Mouse (Mus musculus) gastrocnemius, postnatal 10 days (tissue): ENCODE measurements around the gene Dapk3. TPM values are rescaled to one million over a fixed set of nuclear protein-coding genes. Genes with fewer than 3 reads are reported as not detected.
"Not testable (repeated sequence)": the region's sequence is repeated elsewhere in the genome, so short reads cannot be mapped to it uniquely, and the experiment has no call there.

ENCODE experiments used
- DNase-seq: peaks from one replicate; pipeline ENCODE4 v3.0.0; 2021; ENCODE audit warnings: mixed read lengths
- total RNA-seq, 2 experiments: library from RNA; stranded (reverse); gene quantifications; 2 replicates each; pipeline ENCODE4 v1.2.3; 2021

The Dapk3 gene
- total RNA-seq, 2 experiments from 2014 or later: 29.8 to 30.4 TPM

DNA sequence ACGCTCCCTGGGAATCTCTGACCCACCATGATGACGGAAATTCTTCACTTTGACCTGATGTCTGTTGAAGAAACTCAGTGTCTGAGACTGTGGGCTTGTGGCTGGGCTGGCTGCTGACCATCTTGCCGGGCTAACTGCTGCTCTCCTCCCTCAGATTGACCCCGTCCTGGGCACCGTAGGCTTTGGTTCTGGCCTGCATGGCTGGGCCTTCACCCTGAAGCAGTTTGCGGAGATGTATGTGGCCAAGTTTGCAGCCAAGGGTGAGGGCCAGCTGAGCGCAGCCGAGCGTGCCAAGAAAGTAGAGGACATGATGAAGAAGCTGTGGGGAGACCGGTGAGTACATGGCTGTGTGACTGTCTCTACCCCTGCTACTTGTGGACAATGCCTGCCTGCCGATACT is 3.9 kb upstream of the Dapk3 start:
- no peak for DNase-seq

DNA sequence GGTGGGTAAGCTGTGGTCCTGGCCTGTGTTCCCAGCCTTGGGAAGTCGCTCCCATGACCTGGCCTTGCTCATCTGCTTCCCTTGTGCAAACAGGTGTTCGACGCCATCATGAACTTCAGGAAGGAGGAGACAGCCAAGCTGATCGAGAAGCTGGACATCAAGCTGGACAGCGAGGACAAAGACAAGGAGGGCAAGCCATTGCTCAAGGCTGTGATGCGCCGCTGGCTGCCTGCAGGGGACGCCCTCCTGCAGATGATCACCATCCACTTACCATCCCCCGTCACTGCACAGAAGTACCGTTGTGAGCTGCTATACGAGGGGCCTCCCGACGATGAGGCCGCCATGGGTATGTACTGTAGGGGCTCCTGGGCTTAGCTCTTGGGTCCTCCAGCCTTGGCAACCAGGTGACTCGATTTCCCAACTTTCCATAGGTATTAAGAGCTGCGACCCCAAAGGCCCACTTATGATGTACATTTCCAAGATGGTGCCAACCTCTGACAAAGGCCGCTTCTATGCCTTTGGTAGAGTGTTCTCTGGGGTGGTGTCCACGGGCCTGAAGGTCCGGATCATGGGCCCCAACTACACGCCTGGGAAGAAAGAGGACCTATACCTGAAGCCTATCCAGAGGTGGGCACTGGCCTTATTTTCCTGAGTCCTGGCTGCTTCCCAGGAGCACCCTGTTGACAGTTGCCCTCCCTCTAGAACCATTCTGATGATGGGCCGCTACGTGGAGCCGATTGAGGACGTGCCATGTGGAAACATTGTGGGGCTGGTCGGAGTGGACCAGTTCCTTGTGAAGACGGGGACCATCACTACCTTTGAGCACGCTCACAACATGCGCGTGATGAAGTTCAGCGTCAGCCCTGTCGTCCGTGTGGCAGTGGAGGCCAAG is 3.1 kb upstream of the Dapk3 start:
- DNase-seq: no peak

DNA sequence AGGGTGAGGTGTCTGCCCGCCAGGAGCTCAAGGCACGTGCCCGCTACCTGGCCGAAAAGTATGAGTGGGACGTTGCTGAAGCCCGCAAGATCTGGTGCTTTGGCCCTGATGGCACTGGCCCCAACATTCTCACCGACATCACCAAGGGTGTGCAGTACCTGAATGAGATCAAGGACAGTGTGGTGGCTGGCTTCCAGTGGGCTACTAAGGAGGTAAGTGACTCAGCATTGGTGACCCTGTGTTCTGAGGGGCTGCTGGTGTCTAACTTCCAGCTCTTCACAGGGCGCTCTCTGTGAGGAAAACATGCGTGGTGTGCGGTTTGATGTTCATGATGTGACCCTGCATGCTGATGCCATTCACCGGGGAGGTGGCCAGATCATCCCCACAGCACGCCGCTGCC is 1.9 kb upstream of the Dapk3 start:
- DNase-seq: no peak

DNA sequence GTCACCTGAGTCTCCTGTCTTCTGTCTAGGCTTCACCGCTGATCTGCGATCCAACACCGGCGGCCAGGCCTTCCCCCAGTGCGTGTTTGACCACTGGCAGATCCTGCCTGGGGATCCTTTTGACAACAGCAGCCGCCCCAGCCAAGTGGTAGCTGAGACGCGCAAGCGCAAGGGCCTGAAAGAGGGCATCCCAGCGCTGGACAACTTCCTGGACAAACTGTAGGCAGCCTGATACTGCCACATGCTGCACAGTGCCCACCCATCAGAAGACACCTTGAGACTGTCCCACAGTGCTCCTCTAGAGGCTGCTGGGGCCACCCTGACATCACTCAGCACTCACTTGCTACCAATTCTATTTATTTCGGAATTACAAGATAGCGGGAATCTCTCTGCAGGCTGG is 945 bp upstream of the Dapk3 start:
- not testable (repeated sequence) for DNase-seq

DNA sequence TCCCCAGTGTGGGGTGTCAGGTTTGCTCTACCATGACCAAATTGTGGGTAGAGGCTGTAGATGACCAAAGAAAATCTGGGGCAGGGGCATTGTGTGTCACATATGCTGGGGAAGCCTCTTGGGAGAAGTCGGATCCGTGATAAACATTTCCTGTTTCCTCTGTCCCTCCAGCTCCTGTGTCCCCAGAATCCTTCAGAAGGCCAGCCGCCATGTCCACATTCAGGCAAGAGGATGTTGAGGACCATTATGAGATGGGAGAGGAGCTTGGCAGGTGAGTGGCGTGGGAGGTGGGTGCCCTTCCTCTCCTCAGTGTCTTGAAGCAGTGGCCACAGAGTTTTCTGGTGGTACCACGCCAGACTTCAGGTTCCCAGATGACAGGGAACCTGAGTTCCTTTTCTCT is 1.0 kb downstream of the Dapk3 start, which contains the start of gene 4930442H23Rik:
Gene 4930442H23Rik, minus strand, starts transcription at position 45 of the 400 bp plus-strand sequence.
- no peak for DNase-seq

DNA sequence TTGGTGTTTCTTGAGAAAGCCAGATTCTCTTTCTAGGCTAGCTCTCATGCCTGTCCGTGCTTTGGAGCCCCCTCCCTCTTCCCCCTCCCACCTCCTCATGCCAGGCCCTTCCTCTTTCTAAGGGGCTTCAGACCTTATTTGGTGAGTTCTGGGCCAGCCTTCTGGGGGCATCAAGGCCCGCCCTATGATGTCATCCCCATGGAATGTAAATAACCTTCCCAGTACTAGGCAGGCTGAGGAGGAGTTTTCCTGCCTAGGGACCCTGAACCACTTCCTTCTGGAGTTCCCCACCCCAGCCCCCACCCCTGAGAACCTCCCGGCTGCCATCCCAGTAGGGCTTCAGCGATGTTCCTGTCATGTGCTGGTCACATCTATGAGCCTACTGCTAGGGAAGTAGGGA is 2.0 kb downstream of the Dapk3 start:
- DNase-seq: no peak

DNA sequence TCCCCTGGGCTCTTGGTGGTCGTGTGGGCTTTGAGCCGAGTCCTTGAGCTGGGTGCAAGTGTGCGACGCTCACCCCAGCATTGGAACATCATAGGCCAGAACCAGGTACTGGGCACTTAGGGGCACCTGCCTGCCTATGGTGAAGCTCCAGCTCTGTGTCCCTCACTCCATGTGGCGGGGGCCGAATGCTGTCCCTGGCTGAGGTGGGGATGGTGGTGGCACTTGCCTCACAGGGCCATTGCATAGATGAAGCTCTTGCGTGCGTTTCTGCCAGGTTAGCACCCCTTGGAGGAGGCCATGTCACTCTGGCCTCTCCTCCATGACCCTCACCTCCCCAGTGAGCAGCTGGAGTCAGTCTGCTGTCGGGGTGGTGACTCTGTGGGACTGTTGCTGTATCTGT is 4.4 kb downstream of the Dapk3 start:
- no peak for DNase-seq

DNA sequence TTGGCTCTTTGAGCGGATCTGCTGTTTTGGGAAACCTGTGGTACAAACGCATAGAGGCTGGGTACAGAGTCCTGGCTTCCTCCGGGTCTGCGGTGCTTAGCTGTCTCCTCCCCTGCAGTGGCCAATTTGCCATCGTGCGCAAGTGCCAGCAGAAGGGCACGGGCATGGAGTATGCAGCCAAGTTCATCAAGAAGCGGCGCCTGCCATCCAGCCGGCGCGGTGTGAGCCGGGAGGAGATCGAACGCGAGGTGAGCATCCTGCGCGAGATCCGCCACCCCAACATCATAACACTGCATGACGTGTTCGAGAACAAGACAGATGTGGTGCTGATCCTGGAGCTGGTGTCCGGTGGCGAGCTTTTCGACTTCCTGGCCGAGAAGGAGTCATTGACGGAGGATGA is 7.0 kb downstream of the Dapk3 start:
- no peak for DNase-seq

DNA sequence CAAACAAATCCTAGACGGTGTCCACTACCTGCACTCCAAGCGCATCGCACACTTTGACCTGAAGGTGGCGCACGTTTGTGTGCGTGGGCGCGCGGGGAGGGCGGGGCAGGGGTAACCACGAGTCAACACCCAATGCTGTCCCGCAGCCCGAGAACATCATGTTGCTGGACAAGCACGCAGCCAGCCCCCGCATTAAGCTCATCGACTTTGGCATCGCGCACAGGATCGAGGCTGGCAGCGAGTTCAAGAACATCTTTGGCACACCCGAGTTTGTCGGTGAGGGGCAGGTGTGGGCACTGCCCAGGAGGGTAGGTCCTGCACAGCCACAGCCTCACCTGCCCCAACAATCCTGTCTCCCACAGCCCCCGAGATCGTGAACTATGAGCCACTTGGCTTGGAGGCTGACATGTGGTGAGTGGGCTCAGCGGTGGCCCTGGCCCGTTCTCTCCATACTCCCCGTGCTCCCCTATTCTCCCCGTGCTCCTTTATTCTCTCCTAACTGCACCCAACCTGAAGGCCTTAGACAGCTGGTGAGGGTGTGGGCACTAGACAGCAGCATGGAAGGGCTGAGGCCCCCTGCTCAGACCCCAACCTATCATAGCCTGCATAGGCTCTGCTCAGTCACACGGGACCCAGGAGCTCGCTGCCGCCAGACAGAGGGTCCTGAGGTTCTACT is 7.6 kb downstream of the Dapk3 start:
- peak; percentile 45 for DNase-seq

DNA sequence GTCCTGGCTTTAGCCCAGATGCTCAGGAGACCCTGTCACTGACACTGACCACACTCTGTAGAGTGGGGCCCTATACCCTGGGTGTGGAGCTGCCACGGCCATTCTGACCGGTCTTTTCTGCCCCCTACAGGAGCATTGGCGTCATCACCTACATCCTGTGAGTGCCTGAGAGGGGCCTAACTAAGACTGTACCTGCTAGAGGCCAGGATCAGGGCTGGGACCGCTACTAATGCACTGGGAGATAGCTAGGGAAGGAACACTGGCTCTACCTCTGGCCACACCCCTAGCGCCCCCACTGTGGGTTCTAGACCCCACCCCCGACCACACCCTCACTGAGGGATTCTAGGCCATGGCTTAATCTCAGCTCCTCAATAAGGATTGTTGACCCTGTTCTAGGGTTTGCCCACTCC is 8.1 kb downstream of the Dapk3 start:
- no peak for DNase-seq

DNA sequence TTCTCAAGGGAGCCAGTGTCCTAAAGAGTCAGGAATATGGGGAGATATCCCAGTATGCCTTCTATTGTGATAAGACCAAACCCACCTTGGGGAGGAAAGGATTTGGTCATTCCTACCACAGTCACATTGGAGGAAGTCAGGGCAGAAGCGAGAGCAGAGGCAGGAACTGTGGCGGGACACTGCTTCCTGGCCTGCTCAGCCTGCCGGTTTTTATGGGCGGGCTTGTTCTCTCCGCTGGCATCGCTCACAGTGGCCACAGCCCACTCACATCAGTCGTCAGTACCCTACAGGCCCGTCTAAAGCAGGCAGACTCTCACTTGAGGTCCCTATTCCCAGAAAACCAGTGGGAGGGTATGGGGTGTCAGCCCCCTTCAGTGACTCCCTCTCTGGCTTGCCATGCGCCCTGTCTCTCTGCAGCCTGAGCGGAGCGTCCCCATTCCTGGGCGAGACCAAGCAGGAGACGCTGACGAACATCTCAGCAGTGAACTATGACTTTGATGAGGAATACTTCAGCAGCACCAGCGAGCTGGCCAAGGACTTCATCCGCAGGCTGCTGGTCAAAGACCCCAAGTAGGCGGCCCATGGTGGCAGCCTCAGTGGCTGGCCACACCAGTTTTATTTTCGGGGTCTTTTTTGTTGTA is 8.7 kb downstream of the Dapk3 start:
- DNase-seq: peak; percentile 11

DNA sequence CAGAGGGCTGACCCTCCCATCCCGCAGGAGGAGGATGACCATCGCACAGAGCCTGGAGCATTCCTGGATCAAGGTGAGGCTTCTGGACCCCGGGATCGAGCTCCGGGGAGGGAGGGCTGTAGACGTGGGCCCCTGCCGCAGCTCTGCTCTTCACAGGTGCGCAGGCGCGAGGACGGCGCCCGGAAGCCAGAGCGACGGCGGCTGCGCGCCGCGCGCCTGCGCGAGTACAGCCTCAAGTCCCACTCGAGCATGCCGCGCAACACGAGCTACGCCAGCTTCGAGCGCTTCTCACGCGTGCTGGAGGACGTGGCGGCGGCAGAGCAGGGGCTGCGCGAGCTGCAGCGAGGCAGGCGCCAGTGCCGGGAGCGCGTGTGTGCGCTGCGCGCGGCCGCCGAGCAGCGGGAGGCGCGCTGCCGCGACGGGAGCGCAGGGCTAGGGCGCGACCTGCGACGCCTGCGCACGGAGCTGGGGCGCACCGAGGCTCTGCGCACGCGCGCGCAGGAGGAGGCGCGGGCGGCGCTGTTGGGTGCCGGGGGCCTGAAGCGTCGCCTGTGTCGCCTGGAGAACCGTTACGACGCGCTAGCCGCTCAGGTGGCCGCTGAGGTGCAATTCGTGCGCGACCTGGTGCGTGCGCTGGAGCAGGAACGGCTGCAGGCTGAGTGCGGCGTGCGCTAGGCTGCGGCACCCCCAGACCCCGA is 9.6 kb downstream of the Dapk3 start:
- DNase-seq: peak; percentile 81

DNA sequence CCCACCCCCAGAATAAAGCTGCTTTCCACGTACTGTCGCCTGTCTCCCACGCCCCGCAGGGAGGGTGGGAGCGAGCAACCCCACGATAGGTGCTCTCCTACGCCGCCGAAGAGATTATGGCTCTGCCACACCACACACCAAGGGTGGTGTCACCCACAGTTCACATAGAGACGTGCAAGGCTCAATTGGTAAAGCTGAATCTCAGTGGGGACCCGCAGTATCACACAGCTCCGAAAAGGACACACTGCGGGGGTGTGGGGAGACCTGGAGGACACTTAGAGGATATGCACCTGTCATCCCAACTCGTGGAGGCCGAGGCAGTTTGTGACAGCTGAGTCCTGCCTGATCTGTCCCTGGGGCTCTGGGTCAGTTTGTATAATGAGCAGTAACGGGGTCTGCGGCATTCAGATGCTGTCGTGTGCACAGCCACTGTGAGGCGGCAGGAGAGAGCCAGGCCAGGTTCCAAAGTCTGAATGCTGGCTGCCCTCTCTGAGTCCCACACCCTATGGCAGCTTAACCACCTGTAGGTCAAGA is 10.2 kb downstream of the Dapk3 start:
- DNase-seq: peak; percentile 42

DNA sequence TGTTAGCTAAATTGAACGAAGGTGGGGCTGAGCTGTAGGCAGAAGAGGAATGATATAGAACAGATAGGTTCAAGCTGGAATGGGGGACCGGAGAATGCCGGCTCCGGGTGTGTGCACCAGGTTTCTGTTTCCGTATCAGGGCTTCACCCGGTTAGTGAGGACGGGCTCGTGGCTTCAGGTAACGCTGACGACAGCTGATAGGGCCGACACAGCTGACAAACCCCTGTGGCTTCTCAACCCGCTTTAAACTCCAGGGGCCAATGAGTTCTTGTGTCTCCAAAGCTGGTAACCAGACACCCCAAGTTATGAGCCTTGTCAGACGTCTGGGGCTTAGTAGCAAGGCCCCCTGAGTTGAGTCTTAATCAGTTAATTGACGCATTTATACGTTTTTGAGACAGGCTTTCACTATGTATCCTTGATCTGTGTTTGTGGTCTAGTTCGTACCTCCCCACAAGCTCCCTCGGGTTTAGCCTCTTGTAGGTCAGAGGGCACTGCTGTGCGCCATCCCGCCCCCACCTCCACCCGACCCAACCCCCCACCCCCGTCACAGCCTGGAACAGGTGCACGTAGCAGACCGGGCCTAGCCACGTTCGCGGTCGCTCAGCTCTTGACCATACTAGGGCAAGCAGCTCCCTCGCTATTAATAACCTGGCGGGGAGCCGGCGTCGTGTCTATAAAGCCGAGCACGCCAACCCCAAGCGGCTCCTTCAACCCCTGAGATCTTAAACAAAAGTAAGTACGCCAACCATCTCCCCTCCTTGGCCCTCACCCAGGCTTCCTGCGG is 11.4 kb downstream of the Dapk3 start:
- DNase-seq: peak; percentile 73

DNA sequence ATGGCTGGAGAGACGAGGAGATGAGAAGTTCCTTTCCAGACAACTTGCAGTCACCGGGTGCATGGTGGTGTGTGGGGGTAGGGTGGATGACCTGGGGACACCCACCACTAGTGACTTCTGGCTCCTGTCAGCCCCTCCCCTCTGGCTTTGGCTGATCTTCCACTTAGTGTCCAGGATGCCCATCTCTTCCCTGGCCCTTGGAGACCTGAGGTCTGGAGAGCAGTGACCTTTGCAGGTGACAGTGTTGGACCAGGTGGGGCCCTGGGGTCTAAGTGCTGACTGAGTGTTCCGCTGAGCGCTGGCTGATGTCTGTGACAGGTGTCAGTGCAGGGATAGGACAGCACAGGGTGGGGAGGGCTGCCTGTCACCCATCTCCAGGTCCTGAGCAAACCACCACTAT is 12.5 kb downstream of the Dapk3 start:
- no peak for DNase-seq

DNA sequence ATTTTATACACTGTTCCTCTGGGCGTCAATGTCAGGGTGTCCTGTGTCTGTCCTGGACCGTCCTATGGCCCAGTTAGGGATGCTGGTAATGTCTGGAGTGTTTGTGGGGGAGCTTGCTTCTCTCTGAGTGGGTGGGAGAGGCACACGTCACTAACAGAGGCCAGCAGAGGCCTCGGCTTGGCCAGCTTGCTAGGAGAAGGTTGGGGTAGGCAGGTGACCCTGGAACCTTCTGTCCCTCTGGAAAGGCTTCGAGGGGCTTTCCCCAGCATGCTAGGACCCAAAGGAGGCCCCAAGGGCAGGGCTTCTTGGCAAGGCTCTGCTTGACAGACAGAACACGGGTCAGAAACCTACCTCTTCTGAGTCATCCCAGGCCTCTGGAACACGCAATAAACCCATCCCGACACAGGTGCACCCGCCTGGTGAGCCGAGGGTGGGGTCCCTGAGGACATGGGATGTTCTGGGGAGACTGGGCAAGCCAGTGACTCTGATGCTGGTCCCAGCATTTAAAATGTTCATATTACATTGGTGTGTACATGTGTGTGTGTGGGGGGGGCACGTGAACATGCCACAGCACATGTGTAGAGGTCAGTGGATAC is 13.8 kb downstream of the Dapk3 start:
- no peak for DNase-seq

DNA sequence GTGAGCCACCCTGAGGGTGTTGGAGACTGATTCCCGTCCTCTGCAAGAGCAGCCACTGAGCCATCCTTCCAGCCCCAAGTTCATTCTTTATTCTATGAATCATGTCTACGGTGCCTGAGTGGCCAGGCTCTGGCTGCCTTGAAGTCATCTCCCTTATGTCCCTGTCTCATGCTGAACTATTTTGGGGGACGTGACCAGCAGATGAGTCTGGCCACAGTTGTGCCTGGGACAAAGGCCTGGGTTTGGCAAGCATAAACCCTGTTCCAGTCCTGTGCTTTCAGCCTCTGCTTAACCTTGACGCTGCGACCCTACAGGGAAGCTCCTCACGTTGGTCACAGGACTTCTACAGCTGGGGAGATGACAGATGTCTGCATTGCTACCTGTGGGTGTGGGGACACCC is 14.5 kb downstream of the Dapk3 start:
- no peak for DNase-seq

DNA sequence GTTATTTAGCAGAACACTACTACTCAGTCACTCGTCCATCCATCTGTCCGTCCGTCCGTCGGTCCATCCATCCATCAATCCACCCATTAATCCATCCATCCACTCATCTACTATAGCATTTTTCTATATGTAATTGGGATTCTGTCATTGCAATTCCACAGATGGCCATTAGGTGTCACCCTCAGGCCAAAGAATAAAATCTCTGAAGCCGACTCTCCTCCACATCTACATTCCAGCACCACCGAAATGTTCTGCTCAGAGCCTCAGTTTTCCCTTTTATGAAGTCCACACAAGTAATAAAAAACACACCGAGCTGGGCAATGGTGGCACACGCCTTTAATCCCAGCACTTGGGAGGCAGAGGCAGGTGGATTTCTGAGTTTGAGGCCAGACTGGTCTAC is 15.4 kb downstream of the Dapk3 start:
- no peak for DNase-seq

DNA sequence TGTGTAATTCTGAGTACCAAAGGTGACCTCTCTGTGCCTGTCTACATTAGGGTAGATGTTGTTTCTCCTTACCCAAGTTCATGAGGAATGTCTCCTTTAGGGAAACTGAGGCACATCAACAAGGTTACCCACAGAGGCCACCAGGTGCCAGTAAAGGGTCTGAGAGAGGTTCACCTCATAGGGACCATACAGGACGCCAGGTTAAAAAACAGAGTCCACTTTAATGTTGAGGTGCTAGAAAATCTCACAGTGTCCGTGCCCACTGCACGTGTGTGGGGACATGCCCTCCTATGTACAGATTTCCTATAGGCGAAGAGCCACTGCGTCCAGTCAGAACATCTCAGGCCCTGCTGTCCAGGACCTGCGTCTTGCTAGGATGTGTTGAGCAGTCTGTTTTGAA is 16.2 kb downstream of the Dapk3 start:
- DNase-seq: no peak

DNA sequence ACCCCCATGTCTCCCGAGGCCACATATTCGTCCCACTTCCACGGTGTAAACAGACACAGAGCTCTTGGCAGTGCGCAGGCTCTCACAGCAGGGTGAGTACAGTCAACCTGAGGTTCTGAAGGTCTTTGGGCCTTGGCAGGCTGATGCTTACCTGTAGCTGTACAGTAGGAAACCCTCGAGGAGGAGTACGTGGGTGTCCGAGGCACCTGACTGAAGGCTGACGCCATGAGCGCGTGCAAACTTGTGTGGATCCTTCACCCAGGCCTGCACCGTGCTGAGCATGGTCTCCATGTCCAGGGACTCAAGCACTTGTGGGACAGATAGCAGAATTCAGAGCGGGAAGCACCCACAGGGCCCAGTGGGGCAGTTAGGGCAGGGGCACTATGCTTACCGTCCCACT is 17.3 kb downstream of the Dapk3 start:
- no peak for DNase-seq
